In the genomic region with DNA sequence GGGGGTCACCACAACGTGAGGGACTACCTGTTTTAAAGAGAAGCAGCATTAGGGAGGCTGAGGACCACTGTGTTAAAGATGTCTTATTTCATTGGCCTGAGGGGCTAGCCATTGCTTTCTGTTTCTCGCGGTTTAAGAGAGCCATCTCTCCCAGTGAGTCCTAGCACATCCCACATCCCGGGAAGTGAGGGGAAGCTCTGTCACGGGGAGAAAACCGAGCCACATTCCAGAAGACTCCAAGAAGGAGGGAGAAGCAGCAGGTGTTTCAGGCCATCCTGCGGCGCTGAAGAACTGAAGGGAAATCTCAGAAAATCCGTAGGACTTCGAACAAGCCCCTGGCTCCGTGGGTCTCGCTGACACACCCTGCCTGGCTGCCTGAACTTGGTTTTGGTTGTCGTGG, we compare ENCODE assay signal across 14 mouse cellular contexts.
DNase-seq lines count a peak whose midpoint lies in the region; ATAC-seq and TF ChIP-seq lines count a peak whose summit lies in the region.
"Had no signal": no experiment of that assay in that cellular context is flagged by ENCODE, and none has a peak within 500 bp of the region (broad histone marks: within the 10 kb centered on the region; RNA-seq: fewer than 3 reads in every experiment).

No protein-coding gene starts in this region.

- peaks cover 19% of the 10 kb centered on the region for H3K4me1 ChIP-seq in heart, embryonic 10.5 days
- H3K4me1 ChIP-seq in kidney, embryonic 15.5 days = peaks cover 21% of the 10 kb centered on the region
- H3K4me1 ChIP-seq in embryonic facial prominence, embryonic 11.5 days (ENCODE audit: control insufficient read depth, insufficient read depth, low read length) = peaks cover 6% of the 10 kb centered on the region
- 0 out of 2 replicates have a peak, but pooled peaks cover 5% of the 10 kb centered on the region for H3K4me1 ChIP-seq in forebrain, postnatal 0 days (ENCODE audit: insufficient read depth)

- 10% methylated on average over 13 of the region's 13 CpGs for WGBS in heart, embryonic 10.5 days
- WGBS in kidney, embryonic 15.5 days = 3% methylated on average over 13 of the region's 13 CpGs
- WGBS in embryonic facial prominence, embryonic 11.5 days = 2% methylated on average over 13 of the region's 13 CpGs
- WGBS in forebrain, postnatal 0 days = 7% methylated on average over 13 of the region's 13 CpGs

- H3K36me3 ChIP-seq in heart, embryonic 10.5 days = no peaks in the 10 kb centered on the region
- no peaks in the 10 kb centered on the region for H3K36me3 ChIP-seq in kidney, embryonic 15.5 days
- H3K36me3 ChIP-seq in embryonic facial prominence, embryonic 11.5 days (replicated peaks; ENCODE audit: control insufficient read depth, insufficient read depth, low read depth, low read length) = no peaks in the 10 kb centered on the region
- no peaks in the 10 kb centered on the region for H3K36me3 ChIP-seq in forebrain, postnatal 0 days (ENCODE audit: insufficient read depth)

- no peak for DNase-seq in heart, embryonic 10.5 days (ENCODE audit: low spot score)
- no peak for DNase-seq in heart, adult 18-20 months
- DNase-seq in kidney, postnatal 4 days = no peak
- DNase-seq in embryonic facial prominence, embryonic 11.5 days (ENCODE audit: low spot score) = peak; percentile 35
- DNase-seq in forebrain, postnatal 0 days = no peak
- DNase-seq in cerebellum, postnatal 36 days = no peak
- DNase-seq: adrenal gland, postnatal 25 days; kidney, postnatal 14 days; lung, postnatal 4 days; right cerebral cortex, postnatal 4 days had no signal

- peak overlapping the region; percentile 84; the same call in 1 of the 2 replicates for H3K4me2 ChIP-seq in kidney, embryonic 15.5 days
- H3K4me2 ChIP-seq in embryonic facial prominence, embryonic 11.5 days (ENCODE audit: low read depth, low read length) = no peak overlapping the region
- peak overlapping the region; percentile 85; the same call in 1 of the 2 replicates for H3K4me2 ChIP-seq in forebrain, postnatal 0 days (ENCODE audit: low read depth)
- H3K4me2 ChIP-seq: liver, embryonic 11.5 days had no signal

- H3K9me3 ChIP-seq in heart, embryonic 10.5 days = no peaks in the 10 kb centered on the region
- no peaks in the 10 kb centered on the region for H3K9me3 ChIP-seq in kidney, embryonic 15.5 days (replicated peaks)
- H3K9me3 ChIP-seq in embryonic facial prominence, embryonic 11.5 days (replicated peaks; ENCODE audit: control insufficient read depth, low read length) = no peaks in the 10 kb centered on the region
- no peaks in the 10 kb centered on the region for H3K9me3 ChIP-seq in forebrain, postnatal 0 days (ENCODE audit: low read length)

- ATAC-seq in kidney, embryonic 15.5 days (replicated peaks; ENCODE audit: low FRiP score) = no peak
- no peak for ATAC-seq in embryonic facial prominence, embryonic 11.5 days (replicated peaks; ENCODE audit: insufficient number of reproducible peaks, low FRiP score, low TSS enrichment, low read depth)
- ATAC-seq in forebrain, postnatal 0 days = no peak
- ATAC-seq in frontal cortex, adult (ENCODE audit: low TSS enrichment) = no peak
- ATAC-seq: inflammation-experienced regulatory T-cells, adult 6 months had no signal

- no peak overlapping the region for H3K27ac ChIP-seq in heart, embryonic 10.5 days
- H3K27ac ChIP-seq in kidney, embryonic 15.5 days = no peak overlapping the region
- no peak overlapping the region for H3K27ac ChIP-seq in embryonic facial prominence, embryonic 11.5 days (replicated peaks; ENCODE audit: low read depth, low read length)
- no peak overlapping the region for H3K27ac ChIP-seq in forebrain, postnatal 0 days (ENCODE audit: low read depth, low read length)

- H3K4me3 ChIP-seq in heart, embryonic 10.5 days = peak overlapping the region; percentile 20
- no peak overlapping the region for H3K4me3 ChIP-seq in kidney, embryonic 15.5 days (replicated peaks)
- H3K4me3 ChIP-seq in embryonic facial prominence, embryonic 11.5 days (ENCODE audit: low read depth, low read length) = no peak overlapping the region
- H3K4me3 ChIP-seq in forebrain, postnatal 0 days (ENCODE audit: low read depth, low read length) = no peak overlapping the region

- H3K9ac ChIP-seq in kidney, embryonic 15.5 days = no peak overlapping the region
- H3K9ac ChIP-seq in embryonic facial prominence, embryonic 11.5 days (replicated peaks; ENCODE audit: low read length) = no peak overlapping the region
- H3K9ac ChIP-seq in forebrain, postnatal 0 days = no peak overlapping the region

- no peak for TF ChIP-seq CTCF in forebrain, postnatal 0 days (IDR thresholded peaks at IDR 0.05; ENCODE audit: low read depth)

- peaks cover 73% of the 10 kb centered on the region for H3K27me3 ChIP-seq in heart, embryonic 10.5 days (ENCODE audit: insufficient read depth, poor library complexity, severe bottlenecking)
- peaks cover 69% of the 10 kb centered on the region for H3K27me3 ChIP-seq in kidney, embryonic 15.5 days
- peaks cover 29% of the 10 kb centered on the region for H3K27me3 ChIP-seq in embryonic facial prominence, embryonic 11.5 days (ENCODE audit: control insufficient read depth, insufficient read depth, low read length)
- peaks cover 21% of the 10 kb centered on the region; the same call in 1 of the 2 replicates for H3K27me3 ChIP-seq in forebrain, postnatal 0 days (ENCODE audit: insufficient read depth, low read length)
